Mouse (Mus musculus): ENCODE measurements at regions not wholly inside any gene's neighbourhood (a gene's known extent, or its start where the extent isn't known, plus 50 kb on each side); places are given as distances from the start of the nearest gene placed in this dataset.

DNA sequence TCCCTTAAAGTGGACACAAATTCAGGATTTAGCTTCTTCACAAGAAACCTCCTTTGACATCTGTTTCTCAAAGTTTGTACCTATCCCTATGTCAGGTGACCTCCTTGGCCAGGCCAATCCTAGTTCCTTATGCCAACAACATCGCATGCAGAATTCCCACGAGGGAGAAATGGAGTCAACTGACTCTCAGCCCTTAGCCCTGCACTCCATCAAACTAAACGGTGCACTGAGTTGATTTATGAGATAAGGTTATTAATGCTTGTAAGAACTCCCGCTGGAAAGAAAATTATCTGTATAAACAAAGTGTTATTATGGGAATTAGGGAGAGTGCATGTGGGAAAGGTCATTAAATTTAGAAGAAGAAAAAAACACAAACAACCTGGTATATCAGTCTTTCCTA is 70.8 kb upstream of the Spdl1 start:
- no peak for TF ChIP-seq CTCF (IDR thresholded peaks at IDR 0.05; ENCODE audit: low read depth)
- no peak for TF ChIP-seq EP300 (IDR thresholded peaks at IDR 0.05; ENCODE audit: low read depth)
